Mouse (Mus musculus) thymus, postnatal 0 days (tissue): ENCODE results near the gene Orc2. TPM values are rescaled to one million over a fixed set of nuclear protein-coding genes. Genes with fewer than 3 reads are reported as not detected.

Source experiments
- DNase-seq: peaks from one replicate; pipeline ENCODE4 v3.0.0-alpha.2; 2015; ENCODE audit warnings: low spot score
- polyA plus RNA-seq: library from polyadenylated mRNA; unstranded; fragments of >200 nt; fragmentation: Nextera tagmentation; extraction: Ambion mirVana; gene quantifications from 2 replicates; pipeline ENCODE4 v1.2.1, GENCODE M21; 2015

Gene Orc2
- 32.9 and 36.5 TPM in 2 replicates for polyA plus RNA-seq

- peak; percentile 92 for DNase-seq
Measured at GRCm38 (mm10) chr1:58504577-58505254, at the start of gene Orc2. Orc2 (minus strand) TSS chr1:58505109.

- no peak for DNase-seq
Measured at GRCm38 (mm10) chr1:58541386-58541785, 36.5 kb upstream of the Orc2 start.

- no peak for DNase-seq
Measured at GRCm38 (mm10) chr1:58507249-58507648, 2.3 kb upstream of the Orc2 start.

GRCm38 (mm10) chr1:58503793-58504370 lies 1.0 kb downstream of the Orc2 start:
- DNase-seq = no peak

GRCm38 (mm10) chr1:58503134-58503533 lies 1.8 kb downstream of the Orc2 start:
- no peak for DNase-seq

- DNase-seq = no peak
Measured at GRCm38 (mm10) chr1:58498758-58499157, 6.2 kb downstream of the Orc2 start.

GRCm38 (mm10) chr1:58497678-58498077 lies 7.2 kb downstream of the Orc2 start:
- DNase-seq = no peak

- no peak for DNase-seq
Measured at GRCm38 (mm10) chr1:58495603-58496002, 9.3 kb downstream of the Orc2 start.

- no peak for DNase-seq
Measured at GRCm38 (mm10) chr1:58482647-58483046, 22.3 kb downstream of the Orc2 start.

GRCm38 (mm10) chr1:58475662-58476061 lies 29.2 kb downstream of the Orc2 start:
- DNase-seq = no peak

- no peak for DNase-seq
Measured at GRCm38 (mm10) chr1:58465561-58465960, 39.3 kb downstream of the Orc2 start.

- DNase-seq = no peak
Measured at GRCm38 (mm10) chr1:58465042-58465441, 39.9 kb downstream of the Orc2 start.

- no peak for DNase-seq
Measured at GRCm38 (mm10) chr1:58463935-58464334, 41.0 kb downstream of the Orc2 start.

- no peak for DNase-seq
Measured at GRCm38 (mm10) chr1:58460566-58460965, 44.3 kb downstream of the Orc2 start.

GRCm38 (mm10) chr1:58458867-58459266 lies 46.0 kb downstream of the Orc2 start:
- DNase-seq = no peak

- DNase-seq = no peak
Measured at GRCm38 (mm10) chr1:58458175-58458574, 46.7 kb downstream of the Orc2 start.

GRCm38 (mm10) chr1:58454316-58454715 lies 50.6 kb downstream of the Orc2 start:
- no peak for DNase-seq

- DNase-seq = no peak
Measured at GRCm38 (mm10) chr1:58448396-58448795, 56.5 kb downstream of the Orc2 start.

GRCm38 (mm10) chr1:58447766-58448165 lies 57.1 kb downstream of the Orc2 start:
- DNase-seq = no peak

- peak; percentile 28 for DNase-seq
Measured at GRCm38 (mm10) chr1:58445861-58446260, 59.0 kb downstream of the Orc2 start.

- peak; percentile 90 for DNase-seq
Measured at GRCm38 (mm10) chr1:58445143-58445722, 59.7 kb downstream of the Orc2 start, which contains the start of the genes Nif3l1 and Ppil3. Nif3l1 (plus strand) TSS chr1:58445151. Ppil3 (minus strand) TSS chr1:58445486.

- DNase-seq = peak; percentile 48
Measured at GRCm38 (mm10) chr1:58444691-58445090, 60.2 kb downstream of the Orc2 start.

- DNase-seq = no peak
Measured at GRCm38 (mm10) chr1:58424551-58424950, 80.4 kb downstream of the Orc2 start.
